Mouse (Mus musculus) hindbrain, embryonic 16.5 days (tissue): ENCODE measurements around the gene Slc11a2. TPM values are rescaled to one million over a fixed set of nuclear protein-coding genes. Genes with fewer than 3 reads are reported as not detected.
A peak's percentile ranks its signal among the peaks of the same experiment; 100 is the strongest.

Experiments
- ATAC-seq: fragments of 200-750 bp; cut with Nextera tagmentation; 2 replicates; pipeline ENCODE4 v1.8.0; 2017; ENCODE audit warnings: moderate TSS enrichment, moderate library complexity
- H3K27ac ChIP-seq: fragments of 300-500 bp; sonication (generic); 2 replicates; pipeline ENCODE4 v1.5.1; 2014; ENCODE audit warnings: low read depth, mild to moderate bottlenecking, control low read depth, low read length, moderate library complexity
- H3K27me3 ChIP-seq: fragments of 300-500 bp; sonication (generic); replicated peaks from 2 replicates; pipeline ENCODE4 v1.6.1; 2014; ENCODE audit warnings: low read length; ENCODE audit not compliant: control insufficient read depth, insufficient read depth
- H3K36me3 ChIP-seq: fragments of 300-500 bp; sonication (generic); 2 replicates; pipeline ENCODE4 v1.6.1; 2014; ENCODE audit warnings: mild to moderate bottlenecking, low read length, moderate library complexity, mixed read lengths; ENCODE audit not compliant: control insufficient read depth, insufficient read depth
- H3K4me1 ChIP-seq: fragments of 300-500 bp; sonication (generic); 2 replicates; pipeline ENCODE4 v1.6.1; 2014; ENCODE audit warnings: low read depth, low read length; ENCODE audit not compliant: control insufficient read depth, insufficient read depth
- H3K4me2 ChIP-seq: fragments of 300-500 bp; sonication (generic); 2 replicates; pipeline ENCODE4 v1.6.1; 2014; ENCODE audit warnings: mild to moderate bottlenecking, low read length, control low read depth, moderate library complexity
- H3K4me3 ChIP-seq: fragments of 300-500 bp; sonication (generic); 2 replicates; pipeline ENCODE4 v1.5.1; 2014; ENCODE audit warnings: mild to moderate bottlenecking, low read length, control low read depth, moderate library complexity
- H3K9ac ChIP-seq: fragments of 300-500 bp; sonication (generic); 2 replicates; pipeline ENCODE4 v1.6.1; 2014; ENCODE audit warnings: low read depth, mild to moderate bottlenecking, control low read depth, low read length, moderate library complexity
- H3K9me3 ChIP-seq: fragments of 300-500 bp; sonication (generic); 2 replicates; pipeline ENCODE4 v1.6.1; 2014; ENCODE audit warnings: mild to moderate bottlenecking, low read length, moderate library complexity; ENCODE audit not compliant: control insufficient read depth
- WGBS: fragments of 180-500 bp; shearing (Covaris S2); extraction: QIAGEN DNeasy Blood & Tissue Kit; methylation state at CpG from one replicate; pipeline ENCODE4 v1.1.7; 2014; 5-methylcytosine and 5-hydroxymethylcytosine counted together
- polyA plus RNA-seq: library from polyadenylated mRNA; unstranded; fragments of >200 nt; fragmentation: Nextera tagmentation; extraction: Ambion mirVana; gene quantifications from 2 replicates; pipeline ENCODE4 v1.2.1, GENCODE M21; 2015

Slc11a2 gene
- polyA plus RNA-seq, 1 experiment from 2014 or later, result 24.9 TPM

DNA sequence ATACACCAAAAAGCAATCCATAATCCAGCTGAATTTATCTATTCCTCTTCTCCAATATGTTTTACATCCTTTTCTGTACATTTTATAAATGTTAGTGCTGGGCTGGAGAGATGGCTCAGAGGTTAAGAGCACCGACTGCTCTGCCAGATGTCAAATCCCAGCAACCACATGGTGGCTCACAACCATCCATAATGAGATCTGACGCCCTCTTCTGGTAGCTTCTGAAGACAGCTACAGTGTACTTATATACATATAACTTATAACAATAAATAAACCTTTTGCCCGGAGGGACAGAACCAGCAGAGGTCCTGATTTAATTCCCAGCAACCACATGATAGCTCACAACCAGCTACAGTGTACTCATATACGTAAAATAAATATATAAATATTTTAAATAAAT is 23.7 kb upstream of the Slc11a2 start:
- Histone ChIP-seq H3K9me3 (no peaks in the 10 kb centered on the region), H3K4me1 (peaks cover 6% of the 10 kb centered on the region)
- 79% methylated on average over 4 of the region's 4 CpGs for WGBS

DNA sequence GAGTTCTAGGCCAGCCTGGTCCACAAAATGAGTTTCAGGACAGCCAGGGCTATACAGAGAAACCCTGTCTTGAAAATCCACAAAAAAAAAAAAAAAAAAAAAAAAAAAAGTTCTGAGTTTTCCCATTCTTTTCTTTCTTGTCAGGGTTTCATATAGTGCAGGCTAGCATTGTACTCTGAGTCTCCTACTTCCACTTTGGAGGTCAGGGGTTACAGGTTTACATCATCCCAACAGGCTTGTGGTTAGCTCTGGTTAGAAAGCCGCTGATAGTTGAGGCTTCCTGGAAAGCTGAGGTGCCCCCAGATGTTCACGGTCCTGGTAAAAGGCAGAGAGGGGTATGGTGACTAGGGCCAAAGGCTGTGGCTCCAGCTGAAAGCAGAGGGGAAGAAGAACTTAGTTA is 22.0 kb upstream of the Slc11a2 start:
- Histone ChIP-seq H3K36me3 (no peaks in the 10 kb centered on the region), H3K9me3 (no peaks in the 10 kb centered on the region), H3K4me2 (no peak overlapping the region), H3K27ac (no peak overlapping the region), H3K27me3 (no peaks in the 10 kb centered on the region), H3K4me3 (no peak overlapping the region), H3K4me1 (peaks cover 8% of the 10 kb centered on the region), H3K9ac (no peak overlapping the region)
- 88% methylated on average over 2 of the region's 2 CpGs for WGBS
- no peak for ATAC-seq

More for the DNA sequence above, 23.7 kb upstream of the Slc11a2 start:
- no peak overlapping the region for H3K4me3 ChIP-seq
- no peak for ATAC-seq
- no peak overlapping the region for H3K27ac ChIP-seq
- H3K4me2 ChIP-seq, result no peak overlapping the region
- no peaks in the 10 kb centered on the region for H3K27me3 ChIP-seq
- no peak overlapping the region for H3K9ac ChIP-seq
- no peaks in the 10 kb centered on the region for H3K36me3 ChIP-seq

DNA sequence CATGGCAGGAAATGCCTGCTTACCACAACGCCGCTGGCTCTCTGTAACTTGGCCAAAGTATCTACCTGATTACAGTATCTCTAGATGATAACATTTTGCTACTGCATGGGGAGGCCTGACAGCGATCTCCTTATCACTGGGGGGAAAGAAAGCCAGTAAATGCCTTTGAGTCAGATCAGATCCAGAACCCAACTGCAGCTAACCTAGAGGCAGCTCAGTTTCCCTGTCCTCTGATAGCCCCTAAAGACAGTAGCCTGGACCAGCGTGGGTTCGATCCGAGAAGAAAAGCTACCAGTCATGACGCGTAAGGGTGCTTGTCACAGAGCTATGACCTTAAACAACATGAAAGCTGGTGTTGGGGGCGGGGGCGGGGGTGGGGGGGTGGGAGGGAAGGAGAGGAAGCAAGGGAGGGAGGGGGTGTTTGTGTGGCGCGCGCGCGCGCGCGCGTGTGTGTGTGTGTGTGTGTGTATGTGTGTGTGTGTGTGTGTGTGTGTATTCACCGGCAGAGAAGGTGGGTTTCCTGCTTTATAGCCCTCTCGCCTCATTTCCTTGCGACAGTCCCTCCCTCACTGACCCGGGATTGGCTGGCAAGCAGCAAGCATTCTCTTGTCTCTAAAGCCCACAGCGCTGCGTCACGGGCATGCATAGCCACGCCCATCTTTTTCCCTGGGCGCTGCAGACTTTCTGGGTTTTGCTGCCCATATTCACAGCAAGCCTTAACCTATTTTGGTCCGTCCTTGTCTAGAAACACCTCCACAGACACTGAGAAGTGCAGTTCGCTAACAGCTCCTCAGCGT is 18.5 kb upstream of the Slc11a2 start:
- Histone ChIP-seq H3K9me3 (no peaks in the 10 kb centered on the region), H3K4me2 (peak overlapping the region; percentile 83), H3K9ac (peak overlapping the region; percentile 66), H3K27me3 (no peaks in the 10 kb centered on the region), H3K4me3 (peak overlapping the region; percentile 46), H3K36me3 (no peaks in the 10 kb centered on the region), H3K27ac (peak overlapping the region; percentile 91), H3K4me1 (peaks cover 8% of the 10 kb centered on the region)
- WGBS, result 5% methylated on average over 27 of the region's 31 CpGs
- peak; percentile 99 for ATAC-seq

DNA sequence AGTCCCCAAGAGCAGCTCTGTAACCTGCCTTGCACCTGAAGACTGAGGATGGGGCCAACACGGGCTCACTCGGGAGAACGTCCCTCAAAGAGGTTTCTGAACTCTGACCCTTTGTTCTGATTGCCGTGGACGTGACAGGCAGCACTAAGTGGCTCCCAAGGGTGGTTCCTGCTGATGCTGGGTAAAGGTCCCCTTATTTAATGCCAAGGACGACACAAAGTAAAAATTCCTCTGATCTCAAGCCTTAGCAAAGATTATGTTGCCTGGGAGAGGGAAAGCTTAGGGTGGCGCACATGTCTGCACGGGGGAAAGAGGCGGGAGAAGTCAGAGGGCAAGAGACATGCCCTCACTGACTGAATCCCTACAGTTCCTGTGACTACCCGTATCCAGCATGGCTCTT is 11.6 kb upstream of the Slc11a2 start:
- Histone ChIP-seq H3K9ac (no peak overlapping the region), H3K9me3 (no peaks in the 10 kb centered on the region), H3K4me1 (no peaks in the 10 kb centered on the region), H3K4me2 (no peak overlapping the region), H3K27ac (no peak overlapping the region), H3K36me3 (no peaks in the 10 kb centered on the region), H3K4me3 (no peak overlapping the region), H3K27me3 (no peaks in the 10 kb centered on the region)
- 63% methylated on average over 10 of the region's 10 CpGs for WGBS
- ATAC-seq, result no peak

DNA sequence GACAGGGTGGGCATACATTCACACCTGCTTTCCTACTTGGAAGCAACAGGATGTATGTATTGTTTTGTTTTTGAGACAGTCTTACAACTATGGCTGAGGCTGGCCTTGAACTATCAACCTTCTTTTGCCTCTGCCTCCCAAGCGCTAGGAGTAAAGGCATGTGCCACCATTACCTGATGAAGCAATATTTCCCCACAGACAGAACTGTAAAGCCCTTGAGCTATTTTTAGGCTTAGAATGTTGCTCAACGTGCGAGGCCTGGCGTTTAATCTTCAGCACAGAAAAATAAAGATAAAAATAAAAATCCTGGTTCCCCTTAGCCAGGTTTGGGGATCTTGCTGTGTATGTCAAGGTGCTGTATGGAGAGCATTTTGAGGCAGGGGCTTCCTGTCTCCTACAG is 11.2 kb upstream of the Slc11a2 start:
- Histone ChIP-seq H3K27ac (no peak overlapping the region), H3K36me3 (no peaks in the 10 kb centered on the region), H3K9ac (no peak overlapping the region), H3K4me3 (no peak overlapping the region), H3K4me1 (no peaks in the 10 kb centered on the region), H3K4me2 (no peak overlapping the region), H3K9me3 (no peaks in the 10 kb centered on the region), H3K27me3 (no peaks in the 10 kb centered on the region)
- no peak for ATAC-seq
- 91% methylated on average over 4 of the region's 4 CpGs for WGBS

DNA sequence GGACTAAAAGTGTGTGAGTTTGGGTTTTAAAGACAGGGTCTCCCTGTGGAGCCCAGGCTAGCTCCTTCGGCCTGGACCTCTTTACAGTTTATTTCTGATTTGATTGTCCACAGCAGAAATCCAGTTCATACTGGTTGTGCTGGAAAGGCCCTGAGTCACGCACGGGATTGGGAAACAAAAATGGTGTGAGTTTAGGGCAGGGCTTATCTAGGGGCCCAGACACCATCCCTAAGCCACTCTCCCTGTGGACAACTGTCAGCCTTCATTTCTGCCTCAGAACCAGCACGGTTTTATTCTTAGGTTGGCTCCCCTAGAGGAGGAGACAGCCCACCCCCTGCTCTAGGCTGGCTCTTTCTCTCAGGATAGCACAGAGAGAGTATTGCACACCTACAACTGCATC is 8.4 kb upstream of the Slc11a2 start:
- no peak overlapping the region for H3K9ac ChIP-seq
- ATAC-seq, result no peak
- no peaks in the 10 kb centered on the region for H3K4me1 ChIP-seq
- H3K4me2 ChIP-seq, result no peak overlapping the region
- no peaks in the 10 kb centered on the region for H3K36me3 ChIP-seq
- H3K27ac ChIP-seq, result no peak overlapping the region
- H3K9me3 ChIP-seq, result no peaks in the 10 kb centered on the region
- 72% methylated on average over 4 of the region's 4 CpGs for WGBS
- H3K27me3 ChIP-seq, result no peaks in the 10 kb centered on the region
- H3K4me3 ChIP-seq, result no peak overlapping the region

DNA sequence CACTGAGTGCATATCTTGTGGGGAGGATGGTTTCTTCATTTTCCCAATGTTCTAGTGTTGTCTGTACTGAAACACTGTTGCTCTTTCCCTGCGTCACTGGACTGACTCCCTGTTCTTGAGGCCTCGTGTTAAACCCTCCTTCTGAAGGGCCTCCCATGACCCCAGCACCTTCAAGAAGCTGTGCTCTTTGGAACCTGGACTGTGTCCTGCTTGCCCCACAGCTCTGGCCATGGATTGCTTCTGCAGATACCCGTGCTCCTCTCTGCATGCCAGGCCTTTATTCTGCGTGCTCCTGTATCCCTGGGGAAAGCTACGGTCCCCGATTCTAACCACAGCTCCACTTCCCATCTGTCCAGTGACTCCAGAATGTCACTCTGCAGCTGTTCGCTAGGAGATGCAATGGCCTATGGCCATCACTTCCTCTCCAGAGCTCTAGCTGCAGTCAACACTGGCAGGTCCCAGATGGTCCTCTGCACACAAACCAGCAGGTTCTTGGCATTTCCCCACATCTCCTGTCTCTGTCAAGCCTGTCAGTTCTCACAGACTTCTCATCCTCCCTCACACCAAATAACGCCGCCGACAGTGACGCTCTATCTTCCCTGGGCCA is 5.2 kb upstream of the Slc11a2 start:
- H3K4me2 ChIP-seq, result no peak overlapping the region
- H3K27ac ChIP-seq, result no peak overlapping the region
- WGBS, result 69% methylated on average over 11 of the region's 11 CpGs
- H3K27me3 ChIP-seq, result peaks cover 5% of the 10 kb centered on the region; the same call in 1 of the 2 replicates
- H3K4me3 ChIP-seq, result no peak overlapping the region
- peak; percentile 71 for ATAC-seq
- H3K36me3 ChIP-seq, result no peaks in the 10 kb centered on the region
- H3K4me1 ChIP-seq, result no peaks in the 10 kb centered on the region
- no peaks in the 10 kb centered on the region for H3K9me3 ChIP-seq
- no peak overlapping the region for H3K9ac ChIP-seq

DNA sequence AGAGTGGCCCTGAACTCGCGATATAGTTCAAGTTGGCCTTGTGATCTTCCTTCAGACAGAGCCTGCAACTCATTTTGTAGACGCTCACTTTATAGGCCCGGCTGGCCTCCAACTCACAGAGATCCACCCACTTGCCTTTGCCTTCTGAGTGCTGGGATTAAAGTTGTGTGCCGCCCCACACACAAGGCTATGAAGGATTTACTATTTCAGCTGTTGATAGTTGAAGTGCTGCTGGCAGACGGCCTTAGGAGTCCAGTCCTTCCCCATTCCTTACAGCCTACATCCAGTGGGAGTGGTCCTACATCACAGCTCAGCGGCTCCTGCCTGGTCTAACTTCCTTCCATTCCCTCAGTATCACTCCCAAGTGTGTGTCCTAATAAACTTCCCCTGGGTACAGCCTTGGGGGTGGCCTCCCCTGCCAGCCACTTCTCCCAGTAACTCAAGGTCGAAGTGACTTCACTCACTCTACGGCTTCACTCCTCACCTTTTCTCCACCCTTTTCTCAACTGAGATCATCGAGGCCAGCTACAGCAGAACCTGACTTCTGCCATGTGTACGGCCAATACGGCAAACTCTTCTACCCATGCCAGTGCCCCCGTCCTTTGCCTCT is 3.5 kb upstream of the Slc11a2 start:
- 83% methylated on average over 13 of the region's 13 CpGs for WGBS
- Histone ChIP-seq H3K36me3 (no peaks in the 10 kb centered on the region), H3K4me1 (peaks cover 9% of the 10 kb centered on the region), H3K27ac (no peak overlapping the region), H3K4me3 (no peak overlapping the region), H3K9me3 (no peaks in the 10 kb centered on the region), H3K27me3 (peaks cover 10% of the 10 kb centered on the region; the same call in 1 of the 2 replicates), H3K9ac (no peak overlapping the region), H3K4me2 (no peak overlapping the region)
- no peak for ATAC-seq

DNA sequence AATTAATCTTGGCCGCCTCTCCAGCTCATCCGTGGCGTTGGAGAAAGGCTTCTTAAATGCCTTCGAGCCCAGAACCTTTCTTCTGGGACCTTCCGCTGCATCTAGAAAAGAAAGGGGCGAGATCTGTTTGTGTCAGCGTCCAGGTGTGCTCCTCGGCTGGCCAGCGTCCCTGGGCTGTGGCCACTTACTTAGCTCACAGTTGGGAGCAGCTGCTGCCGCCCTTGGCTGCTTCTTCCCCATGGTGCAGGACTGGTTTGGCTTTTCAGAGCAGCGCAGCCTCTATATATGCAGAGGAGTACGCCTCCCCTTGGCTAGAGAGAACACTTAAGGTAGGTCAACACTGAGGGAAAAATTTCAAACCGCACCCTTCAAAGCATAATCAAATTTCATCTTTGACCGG is 956 bp downstream of the Slc11a2 start:
- no peaks in the 10 kb centered on the region for H3K9me3 ChIP-seq
- no peaks in the 10 kb centered on the region for H3K36me3 ChIP-seq
- no peak overlapping the region for H3K27ac ChIP-seq
- H3K9ac ChIP-seq, result 0 out of 2 replicates have a peak overlapping the region, but pooled peaks have one; percentile 2
- H3K4me1 ChIP-seq, result peaks cover 32% of the 10 kb centered on the region
- peak overlapping the region; percentile 84 for H3K4me3 ChIP-seq
- peaks cover 10% of the 10 kb centered on the region; the same call in 1 of the 2 replicates for H3K27me3 ChIP-seq
- WGBS, result 3% methylated on average over 14 of the region's 14 CpGs
- peak overlapping the region; percentile 95 for H3K4me2 ChIP-seq
- ATAC-seq, result no peak
